In genomic region chr14:34466291-34466690, GRCm38 (mm10) we compare ENCODE assay signal across 30 mouse cellular contexts. TPM values are rescaled to one million over a fixed set of nuclear protein-coding genes. Genes with fewer than 3 reads are reported as not detected.
DNase-seq lines count a peak whose midpoint lies in the region; ATAC-seq and TF ChIP-seq lines count a peak whose summit lies in the region.
"Had no signal": no experiment of that assay in that cellular context is flagged by ENCODE, and none has a peak within 500 bp of the region (broad histone marks: within the 10 kb centered on the region; RNA-seq: fewer than 3 reads in every experiment).

No protein-coding gene starts in this region.

- H3K27me3 ChIP-seq in forebrain, embryonic 13.5 days, result no peaks in the 10 kb centered on the region
- H3K27me3 ChIP-seq in forebrain, embryonic 16.5 days (replicated peaks; ENCODE audit: control insufficient read depth, insufficient read depth, low read length), result no peaks in the 10 kb centered on the region
- H3K27me3 ChIP-seq in midbrain, postnatal 0 days (ENCODE audit: insufficient read depth, low read length), result no peaks in the 10 kb centered on the region
- H3K27me3 ChIP-seq in midbrain, embryonic 13.5 days, result no peaks in the 10 kb centered on the region
- no peaks in the 10 kb centered on the region for H3K27me3 ChIP-seq in stomach, postnatal 0 days (ENCODE audit: control insufficient read depth, insufficient read depth, low read length)
- H3K27me3 ChIP-seq: hindbrain, embryonic 15.5 days; limb, embryonic 15.5 days; lung, embryonic 15.5 days had no signal

- no peak overlapping the region for H3K9ac ChIP-seq in forebrain, embryonic 13.5 days
- H3K9ac ChIP-seq in forebrain, embryonic 16.5 days (replicated peaks; ENCODE audit: low read depth, low read length), result no peak overlapping the region
- no peak overlapping the region for H3K9ac ChIP-seq in midbrain, postnatal 0 days (replicated peaks; ENCODE audit: low read length, poor library complexity, severe bottlenecking)
- H3K9ac ChIP-seq in midbrain, embryonic 13.5 days (replicated peaks), result no peak overlapping the region
- H3K9ac ChIP-seq in stomach, postnatal 0 days (ENCODE audit: low read length), result no peak overlapping the region
- H3K9ac ChIP-seq: hindbrain, embryonic 15.5 days; limb, embryonic 15.5 days; liver, embryonic 14.5 days; lung, embryonic 15.5 days had no signal

- H3K9me3 ChIP-seq in forebrain, embryonic 13.5 days (replicated peaks), result no peaks in the 10 kb centered on the region
- H3K9me3 ChIP-seq in forebrain, embryonic 16.5 days (ENCODE audit: control insufficient read depth, low read length), result no peaks in the 10 kb centered on the region
- no peaks in the 10 kb centered on the region for H3K9me3 ChIP-seq in midbrain, postnatal 0 days (ENCODE audit: low read length)
- no peaks in the 10 kb centered on the region for H3K9me3 ChIP-seq in midbrain, embryonic 13.5 days
- no peaks in the 10 kb centered on the region for H3K9me3 ChIP-seq in stomach, postnatal 0 days (ENCODE audit: control insufficient read depth, low read length)
- H3K9me3 ChIP-seq: hindbrain, embryonic 15.5 days; limb, embryonic 15.5 days; lung, embryonic 15.5 days had no signal

- H3K4me3 ChIP-seq in forebrain, embryonic 13.5 days, result no peak overlapping the region
- no peak overlapping the region for H3K4me3 ChIP-seq in forebrain, embryonic 16.5 days (replicated peaks; ENCODE audit: low read length)
- H3K4me3 ChIP-seq in midbrain, postnatal 0 days (ENCODE audit: low read depth, low read length), result no peak overlapping the region
- H3K4me3 ChIP-seq in midbrain, embryonic 13.5 days (replicated peaks), result no peak overlapping the region
- H3K4me3 ChIP-seq in stomach, postnatal 0 days (ENCODE audit: low read depth, low read length), result no peak overlapping the region
- H3K4me3 ChIP-seq: hindbrain, embryonic 15.5 days; limb, embryonic 15.5 days; lung, embryonic 15.5 days had no signal

- peak; percentile 90 for DNase-seq in heart, adult 11 months
- DNase-seq in heart, adult 8-10 months (ENCODE audit: low spot score), result no peak
- DNase-seq in midbrain, postnatal 0 days (ENCODE audit: low spot score), result peak; percentile 57
- DNase-seq in stomach, postnatal 0 days (ENCODE audit: low spot score), result no peak
- DNase-seq: adrenal gland, adult 2 months; cerebellum, postnatal 36 days; kidney, postnatal 25 days; thymus, adult 2 months had no signal

- no peak for TF ChIP-seq EP300 in stomach, postnatal 0 days (optimal IDR thresholded peaks at IDR 0.05)

- no peak for TF ChIP-seq CTCF in midbrain, postnatal 0 days (IDR thresholded peaks at IDR 0.05)
- no peak for TF ChIP-seq CTCF in stomach, postnatal 0 days (IDR thresholded peaks at IDR 0.05; ENCODE audit: low read depth)

- ATAC-seq in forebrain, embryonic 13.5 days, result 0 out of 2 replicates have a peak, but pooled peaks have one; percentile 19
- no peak; the same call in 1 of the 2 replicates for ATAC-seq in forebrain, embryonic 16.5 days
- no peak for ATAC-seq in midbrain, postnatal 0 days (ENCODE audit: low FRiP score)
- no peak for ATAC-seq in midbrain, embryonic 13.5 days
- no peak for ATAC-seq in stomach, postnatal 0 days (ENCODE audit: low FRiP score, low TSS enrichment)
- ATAC-seq: CD4-positive, CD25-positive, alpha-beta regulatory T cell, adult 4 months; intestine, postnatal 0 days had no signal

- H3K4me1 ChIP-seq in forebrain, embryonic 13.5 days, result no peaks in the 10 kb centered on the region
- peaks cover 3% of the 10 kb centered on the region; the same call in 1 of the 2 replicates for H3K4me1 ChIP-seq in forebrain, embryonic 16.5 days (replicated peaks; ENCODE audit: control insufficient read depth, insufficient read depth, low read length)
- H3K4me1 ChIP-seq in midbrain, postnatal 0 days (ENCODE audit: insufficient read depth, low read length), result no peaks in the 10 kb centered on the region
- H3K4me1 ChIP-seq in midbrain, embryonic 13.5 days (replicated peaks), result 0 out of 2 replicates have a peak, but pooled peaks cover under 1% of the 10 kb centered on the region
- no peaks in the 10 kb centered on the region for H3K4me1 ChIP-seq in stomach, postnatal 0 days (replicated peaks; ENCODE audit: control insufficient read depth, insufficient read depth)
- H3K4me1 ChIP-seq: lung, embryonic 15.5 days had no signal

- H3K36me3 ChIP-seq in forebrain, embryonic 13.5 days (ENCODE audit: poor library complexity, severe bottlenecking), result no peaks in the 10 kb centered on the region
- H3K36me3 ChIP-seq in forebrain, embryonic 16.5 days (ENCODE audit: control insufficient read depth, insufficient read depth), result no peaks in the 10 kb centered on the region
- H3K36me3 ChIP-seq in midbrain, postnatal 0 days (ENCODE audit: insufficient read depth, low read length), result no peaks in the 10 kb centered on the region
- no peaks in the 10 kb centered on the region for H3K36me3 ChIP-seq in midbrain, embryonic 13.5 days
- H3K36me3 ChIP-seq in stomach, postnatal 0 days (ENCODE audit: control insufficient read depth, insufficient read depth, low read length), result no peaks in the 10 kb centered on the region
- H3K36me3 ChIP-seq: hindbrain, embryonic 15.5 days; limb, embryonic 15.5 days; lung, embryonic 15.5 days had no signal

- H3K27ac ChIP-seq in forebrain, embryonic 13.5 days, result no peak overlapping the region
- no peak overlapping the region for H3K27ac ChIP-seq in forebrain, embryonic 16.5 days (ENCODE audit: low read length)
- H3K27ac ChIP-seq in midbrain, postnatal 0 days (ENCODE audit: low read depth, low read length), result no peak overlapping the region
- no peak overlapping the region for H3K27ac ChIP-seq in midbrain, embryonic 13.5 days
- H3K27ac ChIP-seq in stomach, postnatal 0 days (replicated peaks), result no peak overlapping the region
- H3K27ac ChIP-seq: hindbrain, embryonic 15.5 days; limb, embryonic 15.5 days; liver, embryonic 14.5 days; lung, embryonic 15.5 days had no signal

- 59% methylated on average over 3 of the region's 3 CpGs for WGBS in forebrain, embryonic 13.5 days
- 37% methylated on average over 3 of the region's 3 CpGs for WGBS in forebrain, embryonic 16.5 days
- 52% methylated on average over 3 of the region's 3 CpGs for WGBS in midbrain, postnatal 0 days
- WGBS in midbrain, embryonic 13.5 days, result 68% methylated on average over 3 of the region's 3 CpGs
- 38% methylated on average over 3 of the region's 3 CpGs for WGBS in stomach, postnatal 0 days

- H3K4me2 ChIP-seq in forebrain, embryonic 13.5 days, result no peak overlapping the region
- no peak overlapping the region for H3K4me2 ChIP-seq in forebrain, embryonic 16.5 days (ENCODE audit: low read length)
- no peak overlapping the region for H3K4me2 ChIP-seq in midbrain, postnatal 0 days (ENCODE audit: low read depth, low read length, poor library complexity, severe bottlenecking)
- H3K4me2 ChIP-seq in midbrain, embryonic 13.5 days (replicated peaks), result no peak overlapping the region
- no peak overlapping the region for H3K4me2 ChIP-seq in stomach, postnatal 0 days (replicated peaks; ENCODE audit: low read depth)
- H3K4me2 ChIP-seq: heart, embryonic 11.5 days; hindbrain, embryonic 15.5 days; limb, embryonic 15.5 days; lung, embryonic 15.5 days; midbrain, embryonic 11.5 days had no signal

RNA-seq across cellular contexts. Expression of gene Bmpr1a, which starts 36.9 kb away (rescaled TPM):
- polyA plus RNA-seq in forebrain, embryonic 13.5 days (2015; fragmentation: Nextera tagmentation; extraction: Ambion mirVana), result 24.9 and 25.5 TPM in 2 replicates
- 21.1 and 25.2 TPM in 2 replicates for polyA plus RNA-seq in forebrain, embryonic 16.5 days (2015; fragmentation: Nextera tagmentation; extraction: Ambion mirVana)
- 10 to 100 TPM; 55.7 to 68.2 (median 59.4) TPM for total RNA-seq in heart, adult 8-10 months (2022)
- 42.5 and 50.8 TPM in 2 replicates for total RNA-seq in midbrain, postnatal 0 days (2014; rRNA removed)
- 13.9 and 14.0 TPM in 2 replicates for polyA plus RNA-seq in midbrain, postnatal 0 days (2015; fragmentation: Nextera tagmentation; extraction: Ambion mirVana)
- polyA plus RNA-seq in midbrain, embryonic 13.5 days (2015; fragmentation: Nextera tagmentation; extraction: Ambion mirVana), result 18.1 and 21.4 TPM in 2 replicates
- 27.0 and 29.0 TPM in 2 replicates for polyA plus RNA-seq in stomach, postnatal 0 days (2015; fragmentation: Nextera tagmentation; extraction: Ambion mirVana)

RNA-seq across cellular contexts. Expression of gene 9230112D13Rik, which starts 56.3 kb away (rescaled TPM):
- polyA plus RNA-seq in forebrain, embryonic 13.5 days (2015; fragmentation: Nextera tagmentation; extraction: Ambion mirVana), result not detected in 2 replicates
- not detected in 2 replicates for polyA plus RNA-seq in forebrain, embryonic 16.5 days (2015; fragmentation: Nextera tagmentation; extraction: Ambion mirVana)
- total RNA-seq in heart, adult 8-10 months (2022), result not detected
- not detected in 2 replicates for total RNA-seq in midbrain, postnatal 0 days (2014; rRNA removed)
- polyA plus RNA-seq in midbrain, postnatal 0 days (2015; fragmentation: Nextera tagmentation; extraction: Ambion mirVana), result not detected in 2 replicates
- polyA plus RNA-seq in midbrain, embryonic 13.5 days (2015; fragmentation: Nextera tagmentation; extraction: Ambion mirVana), result not detected in 2 replicates
- polyA plus RNA-seq in stomach, postnatal 0 days (2015; fragmentation: Nextera tagmentation; extraction: Ambion mirVana), result not detected in 2 replicates
- total RNA-seq: adrenal gland, adult 2 months; gastrocnemius, adult 18-20 months; hematopoietic stem cell, adult 5-6 weeks; layer of hippocampus, adult 8-10 months; left cerebral cortex, postnatal 25 days; monocyte, adult 5-6 weeks; neutrophil, adult 5-6 weeks had no signal
- polyA plus RNA-seq: adrenal gland, adult 2 months; CD4-positive, CD25-positive, alpha-beta regulatory T cell, adult 4 months; cerebellum, adult 2 months; heart, embryonic 11.5 days; heart, postnatal 0 days; hindbrain, embryonic 15.5 days; intestine, postnatal 0 days; kidney, embryonic 14.5 days; limb, embryonic 15.5 days; liver, embryonic 14.5 days; lung, embryonic 15.5 days; midbrain, embryonic 11.5 days; small intestine, adult 2 months; stomach, embryonic 16.5 days; thymus, adult 2 months had no signal

Comparison
In these comparisons a context has a peak if more than half of its experiments do, and no peak if none do; other contexts are left out.
1. DNase-seq: peak in heart, adult 11 months (single experiment) and midbrain, postnatal 0 days (single experiment); none in heart, adult 8-10 months (single experiment) and stomach, postnatal 0 days (single experiment).